Mouse (Mus musculus): Measurements from ENCODE around the gene Tpr.

- no peak for TF ChIP-seq POLR2A (IDR thresholded peaks at IDR 0.05; ENCODE audit: low read depth, low read length)
- TF ChIP-seq CTCF (conservative IDR thresholded peaks at IDR 0.05; ENCODE audit: insufficient read depth, insufficient read length, low read depth, low read length), result no peak
Measured at GRCm38 (mm10) chr1:150480674-150481073, 88.0 kb downstream of the Tpr start.
